Mouse (Mus musculus) 3T3-L1 (cell line): ENCODE data around the gene Fbxo4.

Source experiments
- DNase-seq: peaks from one replicate; pipeline ENCODE4 v3.0.0-alpha.2; 2015; ENCODE audit warnings: low read depth, low spot score

The Fbxo4 gene

GRCm38 (mm10) chr15:3979871-3980270, 498 bp upstream of the Fbxo4 start:
- DNase-seq: no peak

- DNase-seq: peak; percentile 35
Observed at GRCm38 (mm10) chr15:3978279-3978678, 1.1 kb downstream of the Fbxo4 start.

GRCm38 (mm10) chr15:3973300-3973699, 6.1 kb downstream of the Fbxo4 start:
- DNase-seq: no peak

GRCm38 (mm10) chr15:3970193-3970592, 9.2 kb downstream of the Fbxo4 start:
- DNase-seq: no peak

- no peak for DNase-seq
Observed at GRCm38 (mm10) chr15:3969743-3970142, 9.6 kb downstream of the Fbxo4 start.

GRCm38 (mm10) chr15:3962251-3962650, 17.1 kb downstream of the Fbxo4 start:
- no peak for DNase-seq

- DNase-seq: no peak
Observed at GRCm38 (mm10) chr15:3960094-3960493, 19.3 kb downstream of the Fbxo4 start.

- peak; percentile 82 for DNase-seq
Observed at GRCm38 (mm10) chr15:3957982-3958381, 21.4 kb downstream of the Fbxo4 start.

GRCm38 (mm10) chr15:3954971-3955370, 24.4 kb downstream of the Fbxo4 start:
- no peak for DNase-seq

- peak; percentile 50 for DNase-seq
Observed at GRCm38 (mm10) chr15:3938132-3938531, 41.2 kb downstream of the Fbxo4 start.

- no peak for DNase-seq
Observed at GRCm38 (mm10) chr15:3936056-3936455, 43.3 kb downstream of the Fbxo4 start.

GRCm38 (mm10) chr15:3933466-3933865, 45.9 kb downstream of the Fbxo4 start:
- no peak for DNase-seq

- DNase-seq: no peak
Observed at GRCm38 (mm10) chr15:3931931-3932330, 47.4 kb downstream of the Fbxo4 start.
